Mouse (Mus musculus) midbrain, embryonic 12.5 days (tissue): Measurements from ENCODE around the gene Olfr1294. TPM values are rescaled to one million over a fixed set of nuclear protein-coding genes. Genes with fewer than 3 reads are reported as not detected.

Source experiments
- ATAC-seq: fragments of 200-750 bp; cut with Nextera tagmentation; 2 replicates; pipeline ENCODE4 v1.8.0; 2017; ENCODE audit warnings: low read depth, moderate TSS enrichment, moderate library complexity; ENCODE audit not compliant: low FRiP score
- H3K27ac ChIP-seq: fragments of 300-500 bp; sonication (generic); replicated peaks from 2 replicates; pipeline ENCODE4 v1.5.1; 2016; ENCODE audit warnings: mild to moderate bottlenecking
- H3K27me3 ChIP-seq: fragments of 300-500 bp; sonication (generic); 2 replicates; pipeline ENCODE4 v1.6.1; 2016; ENCODE audit warnings: mild to moderate bottlenecking
- H3K36me3 ChIP-seq: fragments of 300-500 bp; sonication (generic); 2 replicates; pipeline ENCODE4 v1.6.1; 2016
- H3K4me1 ChIP-seq: fragments of 300-500 bp; sonication (generic); 2 replicates; pipeline ENCODE4 v1.6.1; 2016
- H3K4me2 ChIP-seq: fragments of 300-500 bp; sonication (generic); replicated peaks from 2 replicates; pipeline ENCODE4 v1.6.1; 2016; ENCODE audit warnings: mild to moderate bottlenecking, moderate library complexity
- H3K4me3 ChIP-seq: fragments of 300-500 bp; sonication (generic); 2 replicates; pipeline ENCODE4 v1.5.1; 2016; ENCODE audit warnings: mild to moderate bottlenecking
- H3K9ac ChIP-seq: fragments of 300-500 bp; sonication (generic); replicated peaks from 2 replicates; pipeline ENCODE4 v1.6.1; 2016; ENCODE audit warnings: mild to moderate bottlenecking, moderate library complexity
- H3K9me3 ChIP-seq: fragments of 300-500 bp; sonication (generic); 2 replicates; pipeline ENCODE4 v1.6.1; 2016; ENCODE audit warnings: mild to moderate bottlenecking
- WGBS: fragments of 180-500 bp; shearing (Covaris S2); methylation state at CpG from one replicate; pipeline ENCODE4 v1.1.7; 2016; 5-methylcytosine and 5-hydroxymethylcytosine counted together
- polyA plus RNA-seq: library from polyadenylated mRNA; unstranded; fragments of >200 nt; fragmentation: Nextera tagmentation; extraction: Ambion mirVana; gene quantifications from 2 replicates; pipeline ENCODE4 v1.2.1, GENCODE M21; 2016

Olfr1294 gene
- not detected in 2 replicates for polyA plus RNA-seq

DNA sequence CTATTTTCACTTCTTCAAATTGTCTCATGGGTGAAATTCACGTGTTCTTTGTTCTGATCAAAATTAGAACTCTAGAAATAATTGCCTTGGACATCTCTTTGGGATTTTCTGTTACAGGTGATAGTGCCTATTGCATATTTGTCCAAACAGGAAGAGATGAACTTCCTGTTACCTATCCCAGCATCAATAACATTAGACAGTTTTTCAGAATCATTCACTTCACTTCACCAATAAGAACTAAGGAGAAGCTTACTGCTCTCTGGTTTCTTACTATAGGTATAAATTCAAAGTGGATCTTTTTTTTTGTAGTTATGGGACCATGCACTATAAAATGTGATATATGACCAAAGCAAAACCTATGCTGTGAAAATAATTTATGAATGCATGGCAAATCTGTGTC, at the start of gene Olfr1294:
TSS of gene Olfr1294 (minus strand) at position 101 of the 400 bp plus-strand sequence.
- Histone ChIP-seq H3K9ac (no peak within 1 kb of the TSS), H3K4me1 (no peaks in the 10 kb centered on the region), H3K4me2 (no peak within 1 kb of the TSS), H3K36me3 (no peaks in the 10 kb centered on the region), H3K27ac (no peak within 1 kb of the TSS), H3K27me3 (no peaks in the 10 kb centered on the region), H3K4me3 (no peak within 1 kb of the TSS), H3K9me3 (no peaks in the 10 kb centered on the region)
- ATAC-seq, result no peak
- 57% methylated on average over 1 of the region's 1 CpGs for WGBS

DNA sequence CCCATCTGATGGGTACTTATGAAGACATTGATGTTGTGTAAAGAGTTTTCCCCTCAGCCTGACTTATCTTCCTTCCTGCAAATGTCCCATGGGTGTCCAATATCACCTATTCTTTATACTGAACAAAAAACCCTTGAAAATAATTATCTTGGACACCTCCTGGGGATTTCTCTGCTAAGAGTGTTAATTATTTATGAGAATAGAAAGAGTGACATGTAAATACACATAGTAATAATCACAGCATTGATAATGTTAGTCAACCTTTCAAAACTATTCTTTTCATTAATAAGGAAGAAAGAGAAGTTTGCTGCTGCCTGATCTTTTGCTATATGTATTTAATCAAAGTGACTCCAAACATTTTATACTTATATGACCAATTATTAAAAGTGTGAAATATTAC, 29.5 kb upstream of the Olfr1294 start, which contains the start of gene Olfr1295:
TSS of gene Olfr1295 (minus strand) at position 101 of the 400 bp plus-strand sequence.
- Histone ChIP-seq H3K4me1 (no peaks in the 10 kb centered on the region), H3K4me2 (no peak within 1 kb of the TSS), H3K4me3 (no peak within 1 kb of the TSS), H3K36me3 (no peaks in the 10 kb centered on the region), H3K27ac (no peak within 1 kb of the TSS), H3K27me3 (no peaks in the 10 kb centered on the region), H3K9me3 (no peaks in the 10 kb centered on the region), H3K9ac (no peak within 1 kb of the TSS)
- no peak for ATAC-seq

DNA sequence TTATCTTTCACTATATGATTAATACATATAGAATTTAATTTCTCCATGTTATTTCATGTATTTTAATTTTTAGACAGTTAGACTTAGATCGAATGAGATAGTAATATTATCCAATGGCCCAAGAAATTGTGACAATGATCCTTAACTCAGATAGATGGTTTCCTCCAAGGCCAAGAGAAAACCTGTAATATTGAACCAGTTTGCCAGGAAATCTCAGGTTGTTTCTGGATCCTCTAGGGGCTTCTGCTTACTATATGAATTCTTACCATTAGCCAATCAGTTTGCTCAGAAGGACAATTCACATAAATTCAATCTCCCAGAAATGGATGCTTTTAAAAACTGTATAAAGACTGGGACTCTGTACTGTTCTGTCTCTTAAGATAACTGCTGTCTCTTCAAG, 15.2 kb downstream of the Olfr1294 start, which contains the start of gene Olfr1293-ps:
TSS of gene Olfr1293-ps (plus strand) at position 301 of the 400 bp plus-strand sequence.
- Histone ChIP-seq H3K4me3 (no peak within 1 kb of the TSS), H3K27ac (no peak within 1 kb of the TSS), H3K36me3 (no peaks in the 10 kb centered on the region), H3K4me2 (no peak within 1 kb of the TSS), H3K9me3 (0 out of 2 replicates have a peak, but pooled peaks cover 3% of the 10 kb centered on the region), H3K4me1 (no peaks in the 10 kb centered on the region), H3K9ac (no peak within 1 kb of the TSS), H3K27me3 (no peaks in the 10 kb centered on the region)
- WGBS, result 98% methylated on average over 1 of the region's 1 CpGs
- ATAC-seq, result no peak

DNA sequence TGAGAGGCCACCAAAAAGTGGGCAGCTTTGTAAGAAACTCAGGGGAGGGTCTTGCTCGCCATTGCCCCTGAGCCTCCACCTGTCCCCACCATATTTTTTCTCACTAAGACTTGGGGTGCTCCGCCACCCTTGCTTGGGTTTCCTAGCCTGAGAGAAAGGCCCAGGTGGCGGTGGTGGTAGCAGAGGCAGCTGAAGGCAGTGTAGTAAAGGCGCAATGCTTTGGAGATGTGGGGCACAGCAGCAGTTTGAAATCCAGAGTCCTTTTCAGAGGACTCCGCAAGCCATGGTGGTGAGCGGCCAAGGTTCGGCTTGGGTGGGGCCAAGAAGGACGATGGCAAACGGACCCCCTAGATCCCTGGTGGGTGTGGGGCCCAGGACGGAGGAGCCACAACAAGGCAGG, 22.6 kb downstream of the Olfr1294 start:
- Histone ChIP-seq H3K27me3 (no peaks in the 10 kb centered on the region), H3K4me2 (no peak overlapping the region), H3K9me3 (0 out of 2 replicates have a peak, but pooled peaks cover 8% of the 10 kb centered on the region), H3K9ac (no peak overlapping the region), H3K27ac (no peak overlapping the region), H3K4me3 (no peak overlapping the region), H3K36me3 (no peaks in the 10 kb centered on the region), H3K4me1 (no peaks in the 10 kb centered on the region)
- WGBS, result 88% methylated on average over 10 of the region's 10 CpGs
- ATAC-seq, result no peak

- Histone ChIP-seq H3K27ac (no peak within 1 kb of the TSS), H3K9ac (no peak within 1 kb of the TSS), H3K9me3 (no peaks in the 10 kb centered on the region), H3K4me3 (no peak within 1 kb of the TSS), H3K4me2 (no peak within 1 kb of the TSS), H3K4me1 (no peaks in the 10 kb centered on the region), H3K27me3 (no peaks in the 10 kb centered on the region), H3K36me3 (no peaks in the 10 kb centered on the region)
- ATAC-seq, result no peak
- WGBS, result 90% methylated on average over 3 of the region's 3 CpGs
Measured at GRCm38 (mm10) chr2:111496880-111497279, 43.2 kb downstream of the Olfr1294 start, which contains the start of gene Olfr1291-ps1. Gene Olfr1291-ps1 (plus strand): TSS chr2:111497180.

- H3K4me2 ChIP-seq, result no peak within 1 kb of the TSS
- no peaks in the 10 kb centered on the region for H3K27me3 ChIP-seq
- no peak within 1 kb of the TSS for H3K9ac ChIP-seq
- 86% methylated on average over 5 of the region's 5 CpGs for WGBS
- no peaks in the 10 kb centered on the region for H3K9me3 ChIP-seq
- ATAC-seq, result no peak
- H3K4me1 ChIP-seq, result no peaks in the 10 kb centered on the region
- no peaks in the 10 kb centered on the region for H3K36me3 ChIP-seq
- no peak within 1 kb of the TSS for H3K27ac ChIP-seq
- no peak within 1 kb of the TSS for H3K4me3 ChIP-seq
Measured at GRCm38 (mm10) chr2:111493729-111494128, 46.4 kb downstream of the Olfr1294 start, which contains the start of gene Olfr1290. Gene Olfr1290 (minus strand): TSS chr2:111493829.

Other genes with a start within 250 kb of the Olfr1294 start
- not detected in 2 replicates for gene Olfr1279, start 239.7 kb downstream of the Olfr1294 start, polyA plus RNA-seq
- not detected in 2 replicates for gene Olfr1280, start 226.3 kb downstream of the Olfr1294 start, polyA plus RNA-seq
- gene Olfr1281, start 213.8 kb downstream of the Olfr1294 start, polyA plus RNA-seq, result not detected in 2 replicates
- not detected in 2 replicates for gene Olfr1282, start 204.2 kb downstream of the Olfr1294 start, polyA plus RNA-seq
- not detected in 2 replicates for gene Olfr1283, start 173.5 kb downstream of the Olfr1294 start, polyA plus RNA-seq
- gene Olfr1284, start 164.8 kb downstream of the Olfr1294 start, polyA plus RNA-seq, result not detected in 2 replicates
- gene Olfr1286, start 117.2 kb downstream of the Olfr1294 start, polyA plus RNA-seq, result not detected in 2 replicates
- gene Olfr1287, start 91.1 kb downstream of the Olfr1294 start, polyA plus RNA-seq, result not detected in 2 replicates
- not detected in 2 replicates for gene Olfr1288, start 66.2 kb downstream of the Olfr1294 start, polyA plus RNA-seq
- gene Olfr1289, start 59.5 kb downstream of the Olfr1294 start, polyA plus RNA-seq, result not detected in 2 replicates
- not detected in 2 replicates for gene Olfr1290, start 46.5 kb downstream of the Olfr1294 start, polyA plus RNA-seq
- gene Olfr1291-ps1, start 43.1 kb downstream of the Olfr1294 start, polyA plus RNA-seq, result not detected in 2 replicates
- gene Olfr1293-ps, start 15.1 kb downstream of the Olfr1294 start, polyA plus RNA-seq, result not detected in 2 replicates
- gene Olfr1295, start 29.4 kb upstream of the Olfr1294 start, polyA plus RNA-seq, result not detected in 2 replicates
- not detected in 2 replicates for gene Olfr1297, start 86.2 kb upstream of the Olfr1294 start, polyA plus RNA-seq
- gene Olfr1298, start 108.9 kb upstream of the Olfr1294 start, polyA plus RNA-seq, result not detected in 2 replicates
- gene Olfr1299, start 121.1 kb upstream of the Olfr1294 start, polyA plus RNA-seq, result not detected in 2 replicates
- not detected in 2 replicates for gene Olfr1301, start 210.7 kb upstream of the Olfr1294 start, polyA plus RNA-seq
- gene Olfr1302, start 237.1 kb upstream of the Olfr1294 start, polyA plus RNA-seq, result not detected in 2 replicates